Mouse (Mus musculus) layer of hippocampus, postnatal 10 days (tissue): Measurements from ENCODE around the gene Cnot4. TPM values are rescaled to one million over a fixed set of nuclear protein-coding genes. Genes with fewer than 3 reads are reported as not detected.
A peak's percentile ranks its signal among the peaks of the same experiment; 100 is the strongest.

Source experiments
- DNase-seq, 2 experiments: peaks; one replicate each; pipeline ENCODE4 v3.0.0; 2021; ENCODE audit warnings: low spot score in 2 of 2
- total RNA-seq, 2 experiments: library from RNA; stranded (reverse); gene quantifications; 2 replicates each; pipeline ENCODE4 v1.2.3; 2021

The Cnot4 gene
- total RNA-seq, 2 experiments from 2014 or later, result 37.5 to 41.0 TPM

DNA sequence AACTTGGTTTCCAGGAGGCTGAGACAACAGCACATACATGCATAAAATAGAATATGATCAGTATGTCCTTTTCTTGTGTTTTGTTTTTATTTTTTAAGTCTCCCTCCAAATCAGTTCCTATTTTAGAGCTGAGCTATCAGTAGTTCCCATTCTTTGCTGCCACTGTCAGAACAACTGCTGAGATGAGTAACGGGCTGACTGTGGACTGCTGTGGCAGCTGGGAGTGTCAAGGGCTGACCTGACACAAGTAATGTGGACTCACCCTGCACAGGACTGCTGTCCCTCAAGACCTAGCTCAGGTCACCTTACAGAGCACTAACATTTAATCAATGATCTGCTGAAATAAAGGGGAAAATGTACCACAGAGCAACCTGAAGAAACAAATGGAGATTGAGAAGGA, 90.4 kb downstream of the Cnot4 start:
- DNase-seq, result no peak

DNA sequence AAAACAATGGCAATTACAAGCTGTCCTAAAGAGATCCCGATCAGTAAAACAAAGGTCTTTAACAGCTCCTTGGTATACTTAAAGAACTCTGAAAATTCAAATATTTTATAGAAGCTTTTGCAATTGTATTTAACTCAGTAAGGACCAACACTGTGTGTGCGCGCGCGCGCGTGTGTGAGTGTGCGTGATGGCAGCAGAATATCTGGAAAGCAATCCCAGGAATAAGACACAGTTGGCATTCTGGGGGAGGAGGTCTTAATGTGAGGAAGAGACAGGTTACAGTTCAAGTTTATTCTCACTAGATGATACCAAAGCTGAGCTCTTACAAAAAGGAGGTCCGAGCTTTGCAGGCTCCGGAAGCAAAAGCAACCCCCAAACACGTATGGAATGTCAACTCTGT, 100.2 kb downstream of the Cnot4 start:
- DNase-seq, result no peak

DNA sequence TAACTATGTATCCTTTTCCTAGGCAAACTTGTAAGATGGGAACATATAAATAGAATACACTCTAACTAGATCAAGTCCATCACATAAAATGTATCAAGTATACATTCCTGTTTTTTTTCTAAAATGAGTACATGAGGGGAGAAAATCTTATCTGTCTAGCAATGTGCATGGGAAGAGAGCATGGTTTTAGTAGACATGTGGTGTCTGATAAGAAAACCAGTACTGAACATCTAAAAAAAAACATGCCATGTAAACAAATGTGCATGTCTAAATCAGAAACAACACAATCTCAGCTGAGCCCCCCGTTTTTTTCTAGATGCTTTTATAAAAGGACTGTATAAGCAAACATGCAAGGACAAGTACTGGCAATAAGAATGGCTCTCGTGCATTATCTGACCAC, 100.8 kb downstream of the Cnot4 start:
- DNase-seq, result no peak

DNA sequence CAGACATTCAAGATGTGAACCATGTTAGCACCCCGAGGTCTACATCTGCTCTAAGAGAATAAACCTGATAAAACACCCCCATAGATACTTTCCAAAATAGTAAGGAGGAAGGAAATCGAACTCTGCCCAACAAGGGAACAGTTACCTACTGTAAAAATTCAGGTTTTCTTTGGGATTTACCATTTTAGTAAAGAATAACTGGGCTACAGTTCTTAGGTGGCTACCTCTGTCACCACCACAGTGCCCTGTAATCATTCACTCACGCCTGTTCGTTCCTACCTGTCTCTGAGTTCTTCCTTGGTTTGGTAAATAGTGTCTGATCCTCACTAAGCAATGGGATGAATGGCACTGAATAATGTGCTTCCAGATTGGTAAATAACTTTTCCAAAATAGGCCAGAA, 102.7 kb downstream of the Cnot4 start:
- no peak for DNase-seq

DNA sequence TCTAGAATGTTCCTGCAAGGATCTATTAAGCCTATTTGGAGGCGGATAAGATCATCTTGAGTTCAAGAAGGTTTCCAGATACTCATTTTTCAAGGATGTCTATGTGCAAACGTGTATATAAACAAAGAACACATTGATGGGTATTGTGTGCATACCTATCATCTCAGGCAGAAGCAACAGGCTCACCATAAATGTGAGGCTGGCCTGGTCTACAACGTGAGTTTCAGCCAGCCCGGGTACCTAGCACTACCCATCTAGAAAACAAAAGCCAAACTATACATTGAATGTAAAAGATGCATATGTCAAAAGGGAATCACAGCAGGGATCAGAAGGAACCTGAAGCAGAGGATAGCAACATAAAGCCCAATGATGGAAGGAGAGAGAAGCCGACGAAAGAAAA, 103.3 kb downstream of the Cnot4 start:
- no peak for DNase-seq

DNA sequence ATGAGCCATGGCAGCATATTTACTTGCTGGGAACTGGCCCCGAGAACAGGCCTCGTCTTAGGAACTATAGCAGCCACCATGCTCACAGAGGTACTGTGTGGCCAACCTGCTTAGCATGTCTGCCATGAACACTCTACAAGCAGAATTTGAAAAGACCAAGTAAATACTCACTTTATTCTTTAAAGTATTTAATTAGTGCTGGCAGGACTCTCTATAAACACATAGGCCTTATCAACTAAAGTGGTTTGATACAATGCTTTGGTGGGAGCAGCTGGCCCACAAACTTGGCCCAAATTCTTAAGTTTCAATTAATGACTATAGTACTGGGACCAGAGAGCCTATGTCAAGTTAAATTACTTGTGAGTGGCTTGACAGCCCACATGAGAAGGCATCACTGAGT, 105.5 kb downstream of the Cnot4 start:
- DNase-seq, result no peak

DNA sequence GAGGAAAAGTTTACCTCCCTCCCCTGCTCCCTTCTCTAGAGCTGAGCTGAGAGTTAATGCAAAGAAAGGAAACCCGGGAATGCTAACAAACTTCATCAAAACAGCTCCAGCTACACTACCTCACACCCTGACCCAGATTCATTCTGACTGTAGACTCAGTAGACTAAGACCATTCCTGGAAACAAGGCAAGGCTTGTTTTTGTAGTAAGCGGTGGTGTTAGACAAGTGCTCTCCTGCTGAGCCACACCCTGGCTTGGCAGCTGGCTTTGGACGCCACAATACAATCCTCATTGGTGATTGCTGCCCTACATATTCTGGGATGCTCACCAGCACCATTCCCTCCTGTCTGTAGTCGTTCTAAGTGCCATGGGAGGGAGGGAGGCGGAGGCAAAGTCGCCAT, 106.3 kb downstream of the Cnot4 start:
- DNase-seq, result no peak

DNA sequence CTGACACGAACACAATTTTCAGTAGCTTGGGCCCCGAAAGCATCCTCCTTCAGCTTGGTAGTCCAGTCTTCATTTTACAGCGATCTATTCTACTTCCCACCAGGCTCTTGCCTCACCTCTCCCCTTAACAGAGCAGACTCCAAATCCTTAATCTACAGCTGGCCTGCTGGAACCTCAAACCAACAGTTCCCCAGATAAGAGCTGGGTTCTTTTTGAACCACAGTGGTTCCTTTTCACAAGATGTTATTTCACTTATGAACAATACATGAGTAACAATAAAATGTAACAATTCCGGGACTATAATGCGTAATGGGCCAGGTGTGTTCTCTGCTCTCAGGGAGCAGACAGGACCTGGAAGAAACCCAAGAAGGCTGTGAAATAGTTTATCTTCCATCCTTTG, 116.9 kb downstream of the Cnot4 start:
- DNase-seq, result no peak

DNA sequence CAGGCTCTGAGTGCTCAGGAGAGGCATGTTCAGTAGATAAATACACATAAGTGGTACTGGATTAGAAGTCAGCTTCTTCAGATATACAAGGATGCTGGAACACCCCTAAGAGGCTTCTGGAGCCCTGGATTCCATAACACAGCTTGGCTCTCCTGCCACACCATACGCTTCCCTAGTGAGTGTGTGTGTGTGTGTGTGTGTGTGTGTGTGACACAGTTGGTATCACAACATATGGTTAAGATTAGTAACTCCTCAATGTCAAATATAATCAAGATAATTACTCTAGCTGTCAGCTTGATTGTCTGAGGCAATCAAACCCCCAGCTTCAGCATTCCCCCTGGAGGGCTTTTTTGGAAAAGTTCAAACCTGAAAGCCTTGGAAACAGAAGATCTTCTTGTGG, 121.6 kb downstream of the Cnot4 start:
- no peak for DNase-seq

DNA sequence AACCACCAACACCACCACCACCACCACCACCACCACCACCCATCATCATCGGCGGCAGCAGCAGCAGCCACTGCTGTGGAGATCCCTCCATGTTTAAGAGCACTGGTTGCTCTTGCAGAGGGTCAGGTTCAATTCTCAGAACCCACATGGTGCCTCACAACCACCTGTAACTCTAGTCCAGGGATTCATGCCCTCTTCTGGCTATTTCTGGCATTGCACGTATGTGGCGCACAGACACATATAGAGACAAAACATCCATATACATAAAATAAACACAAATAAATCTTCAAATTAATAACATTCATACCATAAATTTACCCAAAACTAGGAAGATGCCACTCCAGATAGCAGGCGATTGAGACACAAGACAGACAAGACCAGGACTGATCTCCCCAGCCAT, 122.8 kb downstream of the Cnot4 start:
- DNase-seq, result no peak

DNA sequence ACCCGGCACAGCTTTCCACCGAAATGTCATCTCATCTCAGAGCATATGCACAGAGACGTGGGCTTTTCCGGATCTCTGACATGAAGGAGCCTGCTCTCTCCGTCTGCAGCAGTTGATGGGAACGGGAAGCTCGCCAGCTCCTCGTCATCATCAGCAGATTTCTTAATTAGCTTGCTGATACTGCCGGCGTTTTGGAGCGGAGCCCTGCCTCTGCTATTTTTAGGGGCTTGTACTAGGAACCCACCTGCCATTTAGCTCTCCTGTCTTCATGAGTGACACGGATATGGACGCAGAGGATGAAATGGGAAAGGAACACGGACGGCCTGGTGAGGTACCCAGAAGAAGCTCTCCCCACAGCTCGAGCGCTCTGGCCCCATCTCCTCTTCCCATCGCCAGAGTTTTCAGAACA, 131.3 kb downstream of the Cnot4 start:
- DNase-seq, result peak; percentile 81 to 83

DNA sequence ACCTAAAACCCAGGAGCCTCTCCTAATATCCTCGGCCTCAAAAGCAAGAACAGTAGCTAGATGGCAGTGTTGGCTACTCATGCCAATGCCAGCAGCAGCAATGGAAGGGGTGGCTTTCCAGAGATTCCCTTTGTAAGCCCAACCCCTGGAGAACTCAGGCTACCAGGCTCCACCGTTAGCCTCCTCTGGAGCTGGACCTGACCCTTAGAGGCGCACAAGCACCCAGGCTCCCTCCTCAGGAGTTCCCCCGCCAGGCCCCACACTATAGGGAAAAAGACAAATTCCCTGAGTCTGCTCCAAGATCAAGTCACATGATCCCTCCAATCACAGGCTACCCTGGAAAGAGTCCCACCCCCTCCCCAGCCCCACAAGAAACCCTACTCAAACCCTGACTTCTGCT, 134.4 kb downstream of the Cnot4 start:
- DNase-seq, result peak; percentile 50 to 68

DNA sequence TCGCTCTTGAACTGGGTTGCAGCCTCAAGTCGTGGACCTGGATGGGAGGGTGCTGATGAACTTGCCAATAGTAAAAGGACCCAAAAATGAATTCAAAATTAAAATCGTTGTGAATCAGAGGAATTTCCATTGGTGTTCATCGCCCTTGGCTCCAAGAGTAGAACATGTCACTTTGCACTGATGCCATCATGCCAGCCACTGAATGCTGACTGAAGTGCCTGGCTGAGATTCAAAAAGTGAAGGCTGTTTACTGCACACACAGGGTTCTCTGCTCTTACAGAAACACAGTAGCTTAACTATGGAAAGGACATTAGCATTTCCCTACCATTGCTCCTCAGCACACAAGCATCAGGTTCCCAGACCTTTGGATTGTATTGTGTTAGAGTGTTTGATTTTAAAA, 137.0 kb downstream of the Cnot4 start:
- no peak for DNase-seq

DNA sequence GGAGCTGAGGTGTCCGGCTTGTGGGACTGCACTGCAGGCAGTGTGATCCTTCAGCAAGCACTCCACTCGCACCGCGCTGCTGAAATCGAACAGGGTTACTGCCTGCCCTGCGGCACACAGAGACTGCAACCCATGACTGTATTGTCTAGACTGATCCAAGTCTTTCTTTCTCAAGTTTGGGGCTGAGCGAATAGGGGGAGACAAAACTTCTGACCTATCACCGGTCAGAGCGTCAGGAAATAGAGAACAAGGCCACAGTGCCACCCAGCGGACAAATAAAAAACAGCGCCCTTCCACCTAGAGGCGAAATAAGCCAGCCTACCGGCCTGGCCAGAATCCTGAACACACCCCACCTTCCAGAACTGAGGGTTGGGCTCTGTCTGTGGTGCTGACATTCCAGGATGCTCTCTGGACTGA, 138.3 kb downstream of the Cnot4 start:
- peak; percentile 89 to 91 for DNase-seq

DNA sequence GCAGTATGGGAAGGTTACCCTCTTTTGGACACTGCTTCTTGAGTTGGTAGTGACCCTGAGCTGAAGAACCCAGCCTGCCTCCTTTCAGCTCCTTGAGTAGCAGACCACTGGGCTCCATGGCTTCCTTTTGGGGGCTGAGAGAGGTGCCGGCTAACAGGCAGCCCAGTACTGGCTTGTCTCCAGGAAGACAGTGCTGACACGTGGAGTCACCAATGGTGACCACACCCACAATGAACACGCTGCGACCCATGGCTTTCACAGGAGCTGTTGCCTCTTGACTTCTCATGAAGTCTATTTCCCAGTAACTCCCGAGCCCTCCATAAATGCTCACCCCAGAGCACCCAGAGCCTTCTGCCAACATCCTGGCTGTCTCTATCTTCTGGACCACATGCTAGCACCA, 138.8 kb downstream of the Cnot4 start:
- DNase-seq, result no peak

DNA sequence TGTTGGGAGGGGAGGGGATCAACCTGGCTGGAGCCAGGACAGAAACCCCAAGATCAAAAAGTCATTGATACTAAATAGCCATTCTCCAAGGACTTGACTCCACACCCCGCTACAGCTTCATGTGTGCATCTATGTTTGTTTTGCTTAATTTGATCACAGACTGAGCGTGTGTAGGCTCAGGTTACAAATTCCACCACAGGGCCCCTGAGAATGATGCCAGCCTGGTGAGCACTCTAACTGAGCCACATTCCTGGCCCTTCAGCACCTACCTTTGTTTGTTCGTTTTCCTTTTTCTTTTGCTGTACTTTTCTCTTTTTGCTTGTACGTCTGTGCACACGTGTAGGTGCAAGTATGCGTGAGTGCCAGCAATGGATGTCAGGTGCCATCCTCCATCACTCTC, 144.3 kb downstream of the Cnot4 start:
- no peak for DNase-seq

DNA sequence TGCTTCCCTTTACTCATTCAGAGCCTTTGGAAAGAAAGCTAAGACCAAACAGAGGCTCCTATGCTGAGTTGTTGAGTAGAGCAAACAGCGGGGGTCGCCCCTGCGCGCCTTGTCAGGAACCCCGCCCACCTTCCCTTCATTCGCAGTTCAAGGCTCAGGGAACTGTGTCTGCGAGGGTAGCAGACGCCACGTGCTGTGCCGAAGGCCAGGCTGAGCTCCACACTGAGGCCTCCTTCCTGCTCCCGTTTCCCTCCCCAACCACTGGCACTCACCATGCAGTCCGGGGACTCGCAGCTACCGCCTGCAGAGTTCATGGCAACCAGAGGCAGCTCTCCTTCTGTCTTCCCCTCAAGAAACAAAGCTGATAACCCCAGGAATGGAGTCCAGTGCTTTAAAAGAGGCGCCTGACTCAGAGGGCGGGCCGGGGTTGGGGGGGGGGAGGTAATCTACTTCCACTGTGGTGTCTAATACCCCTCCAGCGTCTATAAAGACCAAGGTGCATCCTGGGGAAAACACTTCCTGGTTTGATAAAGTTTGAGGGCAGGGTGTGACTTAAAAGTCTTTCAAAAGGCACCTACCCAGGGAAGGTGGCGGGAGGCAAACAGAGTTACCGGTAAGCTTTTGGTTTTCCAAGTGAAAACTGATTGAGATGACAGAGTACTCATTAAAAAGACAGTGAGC, 145.3 kb downstream of the Cnot4 start, which contains the start of gene Slc23a4:
Slc23a4 (minus strand) TSS at position 324 of the 681 bp plus-strand sequence.
- DNase-seq, result no peak

DNA sequence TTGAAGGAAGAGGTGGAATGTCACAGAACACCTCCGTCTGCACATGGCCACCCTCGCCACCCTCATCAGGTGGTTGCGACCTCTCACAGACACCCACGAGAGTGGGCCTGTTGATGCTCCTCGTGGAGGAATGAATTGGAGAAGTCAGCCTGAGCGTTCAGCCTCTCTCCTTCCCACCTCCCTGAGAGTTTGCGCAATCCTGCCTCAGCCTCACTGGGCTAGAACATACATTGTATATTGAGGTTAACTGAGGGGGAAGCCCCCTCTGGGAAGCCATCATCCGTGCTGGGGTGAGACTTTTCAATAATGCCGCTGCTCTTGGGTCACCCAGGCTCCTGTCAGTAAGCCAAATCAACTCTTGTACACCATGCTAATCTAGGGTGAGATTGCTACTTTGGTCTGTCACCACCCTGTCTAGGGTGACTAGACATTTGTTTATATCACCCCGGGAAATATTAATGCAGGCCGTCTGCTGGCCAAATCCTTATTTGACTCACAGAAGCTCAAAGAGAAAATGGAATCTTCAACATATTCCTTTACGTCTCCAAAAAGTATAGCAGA, 146.4 kb downstream of the Cnot4 start:
- no peak for DNase-seq

DNA sequence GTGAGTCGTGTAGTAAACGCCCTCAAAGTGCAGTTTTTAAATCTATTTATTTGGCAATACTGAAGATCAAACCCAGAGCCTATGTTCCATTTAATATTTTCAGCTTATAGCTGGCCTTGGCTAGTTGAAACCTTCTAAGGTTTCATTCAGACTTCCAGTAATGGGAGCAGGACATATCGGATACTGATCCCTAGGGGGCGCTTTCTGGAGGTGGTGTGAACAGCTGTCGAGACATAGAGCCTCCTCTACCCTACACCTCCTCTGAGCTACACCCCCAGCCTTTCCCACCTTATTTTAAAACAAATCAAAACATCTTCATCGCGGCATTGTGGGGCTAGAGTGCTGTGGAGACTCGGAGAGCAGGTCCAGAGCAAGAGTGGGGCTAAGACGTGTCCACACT, 152.9 kb downstream of the Cnot4 start:
- no peak for DNase-seq

DNA sequence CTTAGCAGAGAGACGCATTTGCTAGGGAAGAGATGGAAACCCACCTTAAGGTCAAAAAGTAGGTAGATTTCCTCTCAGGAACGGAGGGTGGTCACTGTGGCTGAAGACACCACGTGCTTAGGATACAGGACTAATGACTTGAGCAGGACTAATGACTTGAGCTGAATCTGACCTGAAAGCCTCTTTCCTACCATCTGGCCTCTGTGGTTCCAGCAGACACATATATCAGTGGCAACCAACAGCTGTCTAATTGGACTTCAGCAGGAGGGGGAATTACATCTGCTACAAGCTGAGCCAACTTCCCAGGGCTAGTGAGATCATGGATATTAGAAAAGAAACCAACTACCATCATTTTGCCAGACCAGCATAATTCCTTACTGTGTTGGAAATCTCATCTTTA, 154.2 kb downstream of the Cnot4 start:
- DNase-seq, result no peak
